Mouse (Mus musculus): ENCODE measurements around the gene Myh3.

DNA sequence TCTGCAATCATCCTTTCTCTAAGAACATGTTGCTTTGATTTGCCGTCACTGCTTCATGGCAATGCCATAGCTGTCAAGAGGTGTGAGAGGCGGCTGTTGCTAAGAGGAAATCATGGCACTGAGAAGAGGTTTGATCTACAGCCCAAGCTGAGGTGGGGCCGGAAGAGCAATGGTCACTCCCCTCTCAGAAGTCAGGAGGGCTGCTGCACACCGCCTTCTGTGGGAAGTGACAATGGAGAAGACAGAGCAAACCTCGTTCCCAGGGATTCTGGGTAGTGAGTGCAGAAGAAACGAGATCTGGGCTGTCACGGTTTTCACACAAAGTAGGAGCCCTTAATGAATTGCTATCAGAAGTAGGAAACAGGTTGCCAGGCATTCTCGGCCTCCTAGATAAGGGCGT, 25.2 kb downstream of the Myh3 start:
- TF ChIP-seq EP300 (IDR thresholded peaks at IDR 0.05; ENCODE audit: low read depth) (no peak), CTCF (IDR thresholded peaks at IDR 0.05; ENCODE audit: low read depth) (no peak)
